Mouse (Mus musculus) forebrain, embryonic 10.5 days (tissue): ENCODE data around the gene Fgfr2. TPM values are rescaled to one million over a fixed set of nuclear protein-coding genes. Genes with fewer than 3 reads are reported as not detected.

Source experiments
- DNase-seq: peaks from one replicate; pipeline ENCODE4 v3.0.0-alpha.2; 2017; ENCODE audit warnings: low spot score; ENCODE audit errors: extremely low spot score
- H3K27ac ChIP-seq: fragments of 300-500 bp; sonication (generic); 2 replicates; pipeline ENCODE4 v1.5.1; 2016; ENCODE audit warnings: mild to moderate bottlenecking
- H3K27me3 ChIP-seq: fragments of 300-500 bp; sonication (generic); 2 replicates; pipeline ENCODE4 v1.6.1; 2016; ENCODE audit warnings: mild to moderate bottlenecking; ENCODE audit not compliant: poor library complexity, severe bottlenecking
- H3K36me3 ChIP-seq: fragments of 300-500 bp; sonication (generic); replicated peaks from 2 replicates; pipeline ENCODE4 v1.6.1; 2016; ENCODE audit warnings: mild to moderate bottlenecking, moderate library complexity
- H3K4me1 ChIP-seq: fragments of 300-500 bp; sonication (generic); 2 replicates; pipeline ENCODE4 v1.6.1; 2016
- H3K4me3 ChIP-seq: fragments of 300-500 bp; sonication (generic); 2 replicates; pipeline ENCODE4 v1.5.1; 2016; ENCODE audit warnings: mild to moderate bottlenecking, moderate library complexity
- H3K9me3 ChIP-seq: fragments of 300-500 bp; sonication (generic); 2 replicates; pipeline ENCODE4 v1.6.1; 2016; ENCODE audit warnings: mild to moderate bottlenecking, moderate library complexity
- WGBS: fragments of 180-500 bp; shearing (Covaris S2); methylation state at CpG from one replicate; pipeline ENCODE4 v1.1.7; 2016; 5-methylcytosine and 5-hydroxymethylcytosine counted together
- polyA plus RNA-seq: library from polyadenylated mRNA; unstranded; fragments of >200 nt; fragmentation: Nextera tagmentation; extraction: Ambion mirVana; gene quantifications from 2 replicates; pipeline ENCODE4 v1.2.1, GENCODE M21; 2016

Fgfr2 gene
- polyA plus RNA-seq, 1 experiment from 2014 or later = 55.7 TPM

DNA sequence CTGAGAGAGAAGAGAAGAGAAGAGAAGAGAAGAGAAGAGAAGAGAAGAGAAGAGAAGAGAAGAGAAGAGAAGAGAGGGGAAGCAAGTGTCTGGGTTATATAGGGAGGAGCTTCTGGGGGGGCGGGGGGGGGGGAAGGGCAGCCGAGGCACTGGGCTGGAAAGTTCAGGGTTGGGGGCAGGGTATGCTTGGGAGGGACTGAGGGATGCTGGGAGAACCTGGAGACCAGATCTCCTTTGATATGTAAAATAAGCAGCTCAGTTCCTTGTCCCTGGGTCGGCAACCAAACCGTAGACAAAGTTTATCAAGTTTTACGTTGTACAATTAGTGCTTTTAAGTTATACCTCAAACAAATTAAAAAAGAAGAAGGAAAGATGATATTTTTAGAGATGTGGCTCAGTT, 2263.2 kb downstream of the Fgfr2 start:
- H3K4me1 ChIP-seq = peaks cover 48% of the 10 kb centered on the region
- 0 out of 2 replicates have a peak overlapping the region, but pooled peaks have one; percentile 78 for H3K27ac ChIP-seq
- DNase-seq = no peak
- H3K4me3 ChIP-seq = no peak overlapping the region
- 27% methylated on average over 4 of the region's 5 CpGs for WGBS
- H3K9me3 ChIP-seq = no peaks in the 10 kb centered on the region
- no peaks in the 10 kb centered on the region for H3K36me3 ChIP-seq
- peaks cover 82% of the 10 kb centered on the region for H3K27me3 ChIP-seq

GRCm38 (mm10) chr7:130857973-130858372, 2265.2 kb downstream of the Fgfr2 start:
- Histone ChIP-seq H3K9me3 (no peaks in the 10 kb centered on the region), H3K27me3 (peaks cover 65% of the 10 kb centered on the region), H3K4me3 (no peak overlapping the region), H3K4me1 (peaks cover 58% of the 10 kb centered on the region), H3K27ac (no peak overlapping the region), H3K36me3 (no peaks in the 10 kb centered on the region)
- WGBS = 83% methylated on average over 6 of the region's 6 CpGs
- no peak for DNase-seq

DNA sequence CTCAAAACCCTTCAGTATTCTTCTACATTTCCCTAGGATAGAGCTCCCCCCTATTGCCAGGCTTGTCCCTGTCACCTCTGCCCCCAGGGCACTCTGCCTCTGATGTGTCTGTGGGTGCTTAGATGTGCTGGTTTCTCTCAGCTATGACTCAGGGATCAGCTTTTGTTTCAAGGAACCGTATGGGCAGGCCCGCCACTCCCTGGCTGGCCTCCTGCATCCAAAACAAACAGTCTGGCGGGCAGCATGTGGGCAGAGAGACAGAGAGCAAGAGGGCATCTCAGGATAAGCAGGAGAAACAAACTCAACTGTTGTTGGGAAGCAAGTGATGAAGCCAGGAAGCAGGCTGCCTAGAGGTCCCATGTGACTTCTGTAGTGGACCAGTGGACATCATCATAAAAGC, 2267.5 kb downstream of the Fgfr2 start:
- H3K9me3 ChIP-seq = no peaks in the 10 kb centered on the region
- WGBS = 43% methylated on average over 3 of the region's 3 CpGs
- H3K27ac ChIP-seq = no peak overlapping the region
- H3K4me3 ChIP-seq = no peak overlapping the region
- H3K27me3 ChIP-seq = peaks cover 42% of the 10 kb centered on the region
- no peaks in the 10 kb centered on the region for H3K36me3 ChIP-seq
- DNase-seq = no peak
- peaks cover 41% of the 10 kb centered on the region for H3K4me1 ChIP-seq

- H3K27me3 ChIP-seq = peaks cover 34% of the 10 kb centered on the region
- no peaks in the 10 kb centered on the region for H3K36me3 ChIP-seq
- no peaks in the 10 kb centered on the region for H3K9me3 ChIP-seq
- H3K4me1 ChIP-seq = peaks cover 32% of the 10 kb centered on the region
- WGBS = 76% methylated on average over 4 of the region's 4 CpGs
- DNase-seq = no peak
- H3K27ac ChIP-seq = no peak overlapping the region
- no peak overlapping the region for H3K4me3 ChIP-seq
These were observed 2268.4 kb downstream of the Fgfr2 start for GRCm38 (mm10) chr7:130854684-130855292.

DNA sequence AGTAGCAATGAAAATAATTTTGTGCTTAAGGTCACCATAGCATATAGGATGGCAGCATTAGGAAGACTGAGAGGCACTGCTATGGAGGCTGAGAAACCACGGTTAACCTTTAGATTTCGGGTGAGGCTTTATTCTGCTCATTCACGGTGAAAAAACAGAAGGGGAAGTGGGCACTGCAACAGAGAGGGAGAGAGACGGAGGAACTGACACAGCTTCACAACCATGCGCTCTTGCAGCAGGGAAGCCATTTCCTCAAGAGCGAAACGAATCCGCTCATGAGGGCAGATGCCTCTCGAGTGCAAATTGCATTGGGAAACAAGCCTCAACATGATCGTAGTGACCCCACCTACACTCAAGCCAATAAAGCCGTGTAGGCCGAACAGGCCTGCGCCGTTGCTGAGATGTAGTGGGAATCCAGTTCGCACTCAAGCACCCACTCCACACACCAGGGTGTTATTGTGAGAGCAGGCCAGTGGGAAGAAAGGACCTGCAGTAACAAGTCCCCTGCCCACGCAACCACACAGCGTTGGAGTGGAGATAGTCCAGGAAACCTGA, 2275.9 kb downstream of the Fgfr2 start:
- peaks cover 48% of the 10 kb centered on the region for H3K27me3 ChIP-seq
- WGBS = 90% methylated on average over 17 of the region's 17 CpGs
- H3K9me3 ChIP-seq = no peaks in the 10 kb centered on the region
- no peak overlapping the region for H3K4me3 ChIP-seq
- no peaks in the 10 kb centered on the region for H3K36me3 ChIP-seq
- H3K4me1 ChIP-seq = no peaks in the 10 kb centered on the region
- no peak overlapping the region for H3K27ac ChIP-seq
- DNase-seq = no peak

DNA sequence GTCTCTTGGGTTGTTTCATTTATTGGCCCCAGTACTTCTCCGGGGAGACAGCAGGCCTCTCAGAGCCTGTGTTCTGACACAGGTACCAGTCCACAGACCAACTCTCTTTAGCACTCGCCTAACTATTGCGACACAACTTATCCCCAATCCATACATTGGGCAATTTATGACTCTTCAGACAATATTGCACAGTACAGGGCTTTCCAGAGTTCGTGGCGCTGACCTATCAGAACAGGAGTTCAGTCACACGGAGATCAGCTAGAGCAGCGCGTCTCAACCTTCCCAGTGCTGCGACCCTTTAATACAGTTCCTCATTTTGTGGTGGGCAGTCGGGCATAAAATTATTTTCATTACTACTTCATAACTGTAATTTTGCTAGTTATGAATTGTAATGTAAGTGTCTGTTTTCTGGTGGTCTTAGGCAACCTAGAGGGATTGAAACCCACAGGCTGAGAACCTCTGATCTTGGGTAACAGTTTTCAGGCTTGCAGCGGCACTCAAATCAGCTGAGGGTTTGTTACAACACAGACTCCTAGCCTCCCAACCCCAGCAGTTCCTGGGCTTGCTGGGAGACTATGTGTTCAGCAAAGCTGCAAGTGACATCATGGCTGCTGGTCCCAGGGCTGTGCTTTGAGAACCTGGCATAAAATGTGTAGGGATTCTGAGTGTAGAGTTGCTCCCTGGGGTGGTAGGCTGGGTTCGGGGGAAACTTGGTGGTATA, 2283.6 kb downstream of the Fgfr2 start:
- Histone ChIP-seq H3K36me3 (no peaks in the 10 kb centered on the region), H3K27me3 (peaks cover 96% of the 10 kb centered on the region), H3K27ac (0 out of 2 replicates have a peak overlapping the region, but pooled peaks have one; percentile 0), H3K4me1 (peaks cover 47% of the 10 kb centered on the region), H3K4me3 (no peak overlapping the region), H3K9me3 (no peaks in the 10 kb centered on the region)
- no peak for DNase-seq
- WGBS = 89% methylated on average over 12 of the region's 12 CpGs

GRCm38 (mm10) chr7:130838658-130839025, 2284.5 kb downstream of the Fgfr2 start:
- peaks cover 96% of the 10 kb centered on the region for H3K27me3 ChIP-seq
- WGBS = 51% methylated on average over 3 of the region's 3 CpGs
- peak overlapping the region; percentile 81 for H3K27ac ChIP-seq
- DNase-seq = no peak
- H3K4me1 ChIP-seq = peaks cover 55% of the 10 kb centered on the region
- H3K9me3 ChIP-seq = no peaks in the 10 kb centered on the region
- no peak overlapping the region for H3K4me3 ChIP-seq
- no peaks in the 10 kb centered on the region for H3K36me3 ChIP-seq

- Histone ChIP-seq H3K27me3 (peaks cover 96% of the 10 kb centered on the region), H3K27ac (peak overlapping the region; percentile 81), H3K9me3 (no peaks in the 10 kb centered on the region), H3K4me3 (peak overlapping the region; percentile 16; the same call in 1 of the 2 replicates), H3K4me1 (peaks cover 55% of the 10 kb centered on the region), H3K36me3 (no peaks in the 10 kb centered on the region)
- WGBS = 18% methylated on average over 12 of the region's 12 CpGs
- peak; percentile 80 for DNase-seq
These were observed 2285.1 kb downstream of the Fgfr2 start for GRCm38 (mm10) chr7:130837941-130838657.

DNA sequence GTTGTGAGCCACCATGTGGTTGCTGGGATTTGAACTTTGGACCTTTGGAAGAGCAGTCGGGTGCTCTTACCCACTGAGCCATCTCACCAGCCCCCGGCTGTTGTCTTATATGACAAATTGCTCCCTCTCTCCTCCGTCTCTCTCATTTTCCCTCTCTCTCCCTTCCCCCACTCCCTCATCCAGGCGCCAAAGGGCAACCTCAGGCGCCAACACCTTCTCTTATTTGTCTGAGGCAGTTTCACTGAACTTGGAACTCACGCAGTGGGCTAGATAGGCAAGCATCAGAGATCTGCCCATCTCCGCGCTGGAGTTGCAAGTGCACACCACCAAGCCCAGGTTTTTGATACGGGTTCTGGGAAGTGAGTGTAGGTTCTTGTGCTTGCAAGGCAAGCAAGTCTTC, 2287.1 kb downstream of the Fgfr2 start:
- Histone ChIP-seq H3K27me3 (peaks cover 98% of the 10 kb centered on the region), H3K4me1 (peaks cover 55% of the 10 kb centered on the region), H3K4me3 (no peak overlapping the region), H3K9me3 (no peaks in the 10 kb centered on the region), H3K36me3 (no peaks in the 10 kb centered on the region), H3K27ac (peak overlapping the region; percentile 56; the same call in 1 of the 2 replicates)
- WGBS = 80% methylated on average over 9 of the region's 9 CpGs
- DNase-seq = no peak

- WGBS = 7% methylated on average over 18 of the region's 18 CpGs
- peak overlapping the region; percentile 16; the same call in 1 of the 2 replicates for H3K4me3 ChIP-seq
- peaks cover 98% of the 10 kb centered on the region for H3K27me3 ChIP-seq
These were observed 2287.9 kb downstream of the Fgfr2 start for GRCm38 (mm10) chr7:130834958-130835861.

GRCm38 (mm10) chr7:130834299-130834698, 2288.9 kb downstream of the Fgfr2 start:
- 12% methylated on average over 21 of the region's 21 CpGs for WGBS
- no peak overlapping the region for H3K27ac ChIP-seq
- H3K4me1 ChIP-seq = peaks cover 54% of the 10 kb centered on the region

More at GRCm38 (mm10) chr7:130834958-130835861, 2287.9 kb downstream of the Fgfr2 start:
- DNase-seq = peak; percentile 50
- no peaks in the 10 kb centered on the region for H3K9me3 ChIP-seq
- H3K4me1 ChIP-seq = peaks cover 55% of the 10 kb centered on the region
- H3K36me3 ChIP-seq = no peaks in the 10 kb centered on the region
- H3K27ac ChIP-seq = peak overlapping the region; percentile 79

GRCm38 (mm10) chr7:130831586-130831985, 2291.6 kb downstream of the Fgfr2 start:
- H3K36me3 ChIP-seq = no peaks in the 10 kb centered on the region
- H3K27me3 ChIP-seq = peaks cover 82% of the 10 kb centered on the region
- H3K4me3 ChIP-seq = no peak overlapping the region
- H3K27ac ChIP-seq = no peak overlapping the region
- no peak for DNase-seq
- peaks cover 30% of the 10 kb centered on the region for H3K4me1 ChIP-seq
- H3K9me3 ChIP-seq = no peaks in the 10 kb centered on the region
- WGBS = 90% methylated on average over 5 of the region's 5 CpGs

More at GRCm38 (mm10) chr7:130834299-130834698, 2288.9 kb downstream of the Fgfr2 start:
- no peaks in the 10 kb centered on the region for H3K9me3 ChIP-seq
- H3K4me3 ChIP-seq = peak overlapping the region; percentile 16; the same call in 1 of the 2 replicates
- DNase-seq = peak; percentile 99
- no peaks in the 10 kb centered on the region for H3K36me3 ChIP-seq
- H3K27me3 ChIP-seq = peaks cover 93% of the 10 kb centered on the region
